Mouse (Mus musculus): ENCODE measurements at regions not wholly inside any gene's neighbourhood (a gene's known extent, or its start where the extent isn't known, plus 50 kb on each side); places are given as distances from the start of the nearest gene placed in this dataset.

DNA sequence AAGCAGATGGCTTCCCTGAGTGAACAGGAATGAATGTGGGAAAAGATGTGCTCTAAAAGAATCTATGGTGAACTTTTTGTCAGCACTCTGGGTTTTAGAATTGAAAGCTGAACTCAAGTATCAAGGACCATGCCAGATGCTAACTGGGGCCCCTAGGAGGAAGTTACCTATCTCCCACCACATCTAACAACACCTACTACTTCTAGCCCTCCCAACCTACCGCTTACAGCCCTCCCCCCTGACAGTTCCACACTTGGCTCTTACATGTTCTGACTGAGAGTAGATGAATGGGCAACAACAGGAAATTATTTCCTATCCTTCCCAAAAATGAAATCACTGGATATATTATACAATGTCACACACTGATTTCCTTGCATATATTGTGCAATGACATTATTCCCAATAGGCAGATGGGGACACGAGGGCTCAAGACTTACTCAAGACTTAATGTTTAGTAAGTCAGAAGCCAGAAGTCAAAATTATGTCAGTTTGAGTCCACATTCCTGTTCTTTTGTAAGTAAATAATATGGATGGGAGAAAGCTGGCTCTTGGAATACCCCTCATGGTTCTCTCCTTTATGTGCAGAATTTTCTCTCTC, 506.1 kb upstream of the A1bg start:
- no peak for TF ChIP-seq CTCF (IDR thresholded peaks at IDR 0.05; ENCODE audit: low read depth)
- TF ChIP-seq EP300 (IDR thresholded peaks at IDR 0.05; ENCODE audit: low read depth) = no peak
